Mouse (Mus musculus) layer of hippocampus, adult 8-10 months (tissue): ENCODE measurements at regions not wholly inside any gene's neighbourhood (a gene's known extent, or its start where the extent isn't known, plus 50 kb on each side); places are given as distances from the start of the nearest gene placed in this dataset.
"Not testable (repeated sequence)": the region's sequence is repeated elsewhere in the genome, so short reads cannot be mapped to it uniquely, and the experiment has no call there.

Experiments
- DNase-seq, 2 experiments: peaks; one replicate each; pipeline ENCODE4 v3.0.0; 2022; ENCODE audit warnings: low spot score in 2 of 2

DNA sequence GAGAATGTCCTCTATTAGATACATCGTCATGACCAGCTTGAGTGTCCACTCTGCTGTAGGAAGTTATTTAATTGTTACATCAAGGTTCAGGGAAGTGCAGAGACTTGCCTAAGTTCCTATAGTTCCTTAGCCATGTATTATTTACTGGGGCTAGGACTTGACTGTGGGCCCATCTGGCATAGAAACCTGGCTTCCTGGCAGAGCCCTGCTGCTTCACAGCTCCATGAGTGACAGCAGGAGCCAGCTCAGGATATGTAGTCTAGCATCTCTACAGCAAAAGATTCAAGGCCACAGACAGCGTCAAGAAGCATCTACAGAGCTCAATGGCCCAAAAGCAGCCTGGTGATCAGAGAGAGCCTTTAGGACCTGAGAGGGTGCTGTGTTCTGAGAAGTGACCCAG is 163.2 kb upstream of the Unc93a2 start:
- DNase-seq: peak; percentile 33 to 35

DNA sequence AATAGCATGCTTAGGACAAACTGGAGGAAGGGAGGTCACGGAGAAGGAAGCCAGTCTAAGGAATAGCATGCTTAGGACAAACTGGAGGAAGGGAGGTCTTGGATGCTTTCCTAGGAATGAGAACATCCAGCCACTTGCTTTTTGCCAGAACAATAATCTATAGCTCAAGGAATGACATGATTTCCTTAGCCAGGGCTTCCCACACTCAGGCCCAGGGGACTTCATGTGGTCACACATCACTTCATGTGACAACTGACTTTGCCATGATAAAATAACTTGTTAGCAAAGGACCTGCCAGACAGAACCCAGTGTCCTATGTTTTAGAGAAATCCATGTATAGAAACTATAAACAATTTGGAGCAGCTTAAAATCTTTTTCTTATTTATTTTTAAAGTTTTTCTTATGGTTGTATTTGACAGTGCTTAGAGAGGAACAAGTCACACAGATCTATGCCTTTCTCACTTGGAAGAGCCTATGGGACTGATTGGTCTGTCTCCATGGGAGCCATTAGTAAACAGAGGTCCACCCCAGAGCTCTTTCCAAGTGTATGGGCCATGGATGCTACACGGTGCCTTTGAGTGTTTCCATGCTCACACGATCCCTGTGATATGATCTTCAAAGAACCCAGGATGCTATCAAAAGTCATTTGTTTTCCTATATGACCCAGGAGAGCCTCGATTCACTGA is 153.3 kb upstream of the Unc93a2 start:
- no peak for DNase-seq

DNA sequence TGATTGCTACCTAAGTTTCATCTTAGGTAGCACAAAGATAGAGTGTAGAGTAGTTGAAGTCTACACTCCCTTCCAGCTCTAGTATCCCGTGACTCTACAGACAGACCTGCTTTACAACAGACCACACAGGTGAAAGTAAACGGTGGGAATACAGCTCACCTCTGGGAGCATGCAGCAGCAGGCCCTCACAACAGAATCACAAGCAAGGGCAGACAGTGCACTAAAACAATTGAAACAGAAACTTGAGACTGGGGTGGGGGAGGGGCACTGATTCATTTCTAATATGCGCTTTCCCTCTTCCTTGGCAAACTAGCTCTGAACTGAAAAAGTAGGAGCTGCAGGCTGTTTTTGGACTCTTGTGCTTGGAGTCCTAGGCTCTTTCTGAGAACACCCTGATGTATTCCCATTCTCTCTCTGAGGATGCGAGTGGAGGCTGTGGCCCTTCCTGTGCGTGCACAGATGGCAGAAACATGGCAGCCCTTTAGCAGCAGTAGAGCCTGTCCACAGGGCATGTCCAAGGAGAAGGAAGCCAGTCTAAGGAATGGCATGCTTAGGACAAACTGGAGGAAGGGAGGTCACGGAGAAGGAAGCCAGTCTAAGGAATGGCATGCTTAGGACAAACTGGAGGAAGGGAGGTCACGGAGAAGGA is 152.5 kb upstream of the Unc93a2 start:
- DNase-seq: no peak

DNA sequence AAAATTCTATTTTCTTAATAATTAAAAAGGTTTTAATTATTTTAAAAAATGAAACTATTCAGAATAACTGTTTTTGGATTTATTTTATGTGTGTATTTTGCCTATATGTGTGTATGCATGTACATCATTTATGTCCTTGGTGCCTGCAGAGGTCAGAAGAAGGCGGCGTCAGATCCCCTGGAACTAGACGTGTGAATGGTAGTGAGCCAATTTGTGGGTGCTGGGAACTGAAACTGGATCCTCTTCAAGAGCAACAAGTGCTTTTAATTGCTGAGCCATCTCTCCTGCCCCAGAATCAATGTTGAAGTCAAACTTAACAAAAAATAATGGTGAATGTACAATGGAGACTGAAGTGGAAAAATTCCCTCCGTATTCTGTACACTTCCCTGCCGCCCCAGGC is 151.9 kb upstream of the Unc93a2 start:
- no peak for DNase-seq

DNA sequence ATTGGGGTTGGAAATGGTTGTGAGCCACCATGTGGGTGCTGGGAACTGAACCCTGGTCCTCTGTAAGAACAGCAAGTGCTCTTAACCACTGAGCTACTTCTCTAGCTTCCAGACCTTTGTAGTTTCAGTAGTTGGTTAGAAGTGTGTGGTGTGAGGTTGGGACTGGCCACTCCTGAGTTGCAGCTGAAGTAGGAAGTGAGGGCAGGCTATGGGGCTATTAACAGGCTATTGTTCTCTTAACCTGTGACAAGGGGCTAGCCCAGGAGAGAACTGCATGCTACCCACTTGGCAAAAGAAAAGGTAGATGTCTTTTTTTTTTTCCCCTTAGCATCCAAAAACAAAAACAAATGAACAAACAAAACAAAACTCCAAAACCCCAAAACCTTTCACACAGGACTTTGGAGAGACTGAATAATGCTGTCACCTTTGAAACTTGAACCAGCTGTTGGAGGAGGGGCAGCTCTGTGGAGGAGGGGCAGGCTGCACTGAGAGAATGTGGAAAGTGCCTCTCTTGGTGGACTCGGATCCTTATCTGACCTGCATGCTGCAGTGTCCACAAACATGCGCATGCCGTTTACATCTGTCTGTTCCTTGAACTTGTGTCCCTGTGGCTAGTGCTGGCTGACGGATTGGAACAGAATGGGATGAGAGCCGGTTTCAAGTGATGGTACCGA is 149.3 kb upstream of the Unc93a2 start:
- no peak for DNase-seq

DNA sequence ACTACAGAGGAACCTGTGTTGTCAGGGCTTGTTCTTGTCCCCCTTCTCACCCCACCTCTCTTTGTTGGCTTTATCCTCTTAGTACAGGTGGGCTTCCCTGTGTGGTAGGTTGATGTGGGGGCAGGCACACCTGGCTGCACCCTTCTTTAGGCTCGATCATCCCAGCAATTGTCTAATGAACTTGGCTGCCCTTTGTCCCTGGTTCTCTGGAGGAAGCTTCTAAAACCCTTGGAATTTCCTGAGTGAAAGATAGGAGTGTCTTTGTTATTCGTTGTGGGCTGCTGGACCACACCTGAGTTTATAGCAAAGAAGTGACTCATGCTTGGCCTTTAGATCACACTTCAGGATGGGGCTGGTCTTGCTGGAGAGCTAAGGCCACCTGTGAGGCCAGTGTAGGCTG is 148.3 kb upstream of the Unc93a2 start:
- DNase-seq: no peak

DNA sequence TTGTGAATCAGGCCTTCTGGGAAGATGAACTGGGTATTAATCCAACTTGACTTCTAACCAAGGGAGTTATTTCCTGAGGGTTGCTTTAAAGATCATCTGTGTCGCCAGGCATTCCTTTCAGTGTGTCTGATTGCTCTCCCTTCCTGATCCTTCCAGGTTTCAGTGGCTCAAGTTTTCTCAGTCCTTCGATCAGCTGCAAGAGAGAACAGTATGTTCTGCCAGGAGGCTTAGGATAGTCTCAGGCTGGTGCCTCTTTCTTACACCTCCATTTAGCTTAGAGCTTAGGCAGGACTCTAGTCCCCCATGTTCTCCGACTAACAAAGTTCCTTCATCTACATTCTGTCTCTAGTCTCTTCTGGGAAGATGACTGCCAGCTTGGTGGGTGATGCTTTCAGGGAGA is 147.4 kb upstream of the Unc93a2 start:
- no peak for DNase-seq

DNA sequence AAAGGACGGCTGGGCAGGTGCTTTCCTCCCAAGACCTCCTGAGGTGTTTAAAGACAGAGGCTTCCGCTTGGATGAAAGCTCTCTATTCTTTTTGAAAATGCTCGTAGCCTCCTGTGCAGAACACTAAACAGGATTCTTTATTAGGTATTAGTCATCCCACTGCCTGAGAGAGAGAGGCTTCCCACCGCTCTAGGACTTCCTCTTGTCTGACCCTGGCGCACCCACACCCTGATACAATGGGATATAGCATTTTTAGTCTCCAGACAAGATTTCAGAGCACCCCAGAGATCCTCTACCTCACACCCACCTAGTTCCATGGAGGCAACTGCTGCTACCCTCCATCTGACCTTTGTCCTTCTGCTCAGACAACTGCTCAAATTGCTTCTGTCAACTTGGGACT is 144.0 kb upstream of the Unc93a2 start:
- DNase-seq: no peak

DNA sequence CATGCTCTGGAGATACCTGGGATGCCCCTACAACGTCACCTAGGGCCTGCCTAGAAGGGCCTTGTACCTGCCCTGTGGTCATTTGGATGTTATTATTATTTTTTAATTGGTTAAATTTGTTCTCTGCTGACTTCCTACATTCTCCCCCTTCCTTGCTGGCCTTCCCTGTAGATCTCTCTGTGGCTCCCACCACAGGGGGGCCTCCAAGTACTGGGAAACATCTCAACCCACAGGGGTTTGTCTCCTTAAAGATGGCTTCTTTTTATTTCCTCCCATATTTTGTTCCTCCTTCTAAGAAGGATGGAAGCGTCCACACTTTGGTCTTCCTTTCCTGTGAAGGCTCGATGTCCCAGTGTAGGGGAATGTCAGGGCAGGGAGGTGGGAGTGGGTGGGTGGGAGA is 142.4 kb upstream of the Unc93a2 start:
- DNase-seq: no peak

DNA sequence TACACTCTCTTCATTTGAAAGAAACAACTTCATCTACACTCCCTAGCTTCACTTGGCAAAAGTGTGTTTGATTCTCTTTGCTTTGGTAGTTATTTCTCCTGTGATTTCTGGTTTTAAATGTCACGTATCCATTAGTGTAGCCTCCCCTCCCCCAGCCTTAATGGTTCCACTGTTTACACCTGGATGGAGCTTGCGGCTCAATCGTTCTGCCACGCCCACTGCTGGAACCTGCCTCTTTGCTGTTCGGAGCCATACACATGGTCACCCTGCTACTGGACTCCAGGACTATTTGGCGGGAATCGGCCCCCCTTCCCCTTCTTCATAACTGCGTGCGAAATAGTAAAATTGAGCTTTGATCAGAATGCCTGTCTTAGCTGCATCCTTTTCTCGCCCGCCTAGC is 139.2 kb upstream of the Unc93a2 start:
- not testable (repeated sequence) for DNase-seq

DNA sequence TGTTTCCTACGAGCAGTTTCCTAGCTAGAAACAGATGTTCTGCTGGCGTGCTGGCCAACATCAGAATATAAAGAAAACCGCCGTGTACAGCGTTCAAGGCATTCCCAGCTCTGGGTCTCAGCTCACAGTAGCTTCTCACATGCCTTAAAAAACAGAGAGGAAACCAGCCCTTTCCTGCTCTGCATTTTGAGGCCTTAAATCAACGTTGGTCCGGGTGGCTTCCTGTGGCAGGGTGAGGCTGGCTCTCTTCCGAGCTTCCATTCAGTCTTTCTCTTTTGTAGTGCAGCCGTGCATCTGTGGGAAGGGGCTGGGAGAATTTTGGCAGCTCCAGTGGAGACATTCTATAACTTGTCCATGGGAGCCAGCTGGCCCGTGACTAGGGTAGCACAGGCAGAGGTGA is 135.9 kb upstream of the Unc93a2 start:
- DNase-seq: no peak
